Mouse (Mus musculus) ES-E14 (cell line): ENCODE data around the gene Dlgap5.

ENCODE experiments used
- CHD2 ChIP-seq: IDR thresholded peaks from 2 replicates; pipeline ENCODE4 v1.6.1; 2014; ENCODE audit warnings: mild to moderate bottlenecking, low read depth, low read length, inconsistent platforms
- ZC3H11A ChIP-seq: IDR thresholded peaks from 2 replicates; pipeline ENCODE4 v1.6.1; 2012; ENCODE audit warnings: low read depth, mild to moderate bottlenecking, inconsistent platforms, low read length, borderline replicate concordance

DNA sequence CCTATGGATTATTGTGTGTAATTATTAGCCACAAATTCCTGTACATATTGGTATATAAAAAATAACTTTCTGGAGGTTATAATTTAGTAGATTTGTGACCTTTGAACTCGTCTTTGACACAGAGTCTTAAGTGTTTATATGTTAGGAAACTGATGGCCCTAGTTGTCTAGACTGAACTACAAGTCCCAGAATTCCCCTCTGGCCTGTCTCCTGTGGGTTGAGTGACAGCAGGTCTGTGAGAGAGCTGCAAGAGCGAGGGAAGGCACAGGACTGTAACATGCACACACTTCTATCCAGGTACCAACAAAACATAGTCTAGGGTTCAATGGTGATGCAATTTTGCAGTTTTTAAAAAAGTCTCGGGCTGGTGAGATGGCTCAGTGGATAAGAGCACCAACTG is 20.7 kb upstream of the Dlgap5 start:
- TF ChIP-seq CHD2: no peak
- no peak for TF ChIP-seq ZC3H11A
